Mouse (Mus musculus) stomach, embryonic 15.5 days (tissue): ENCODE measurements around the gene Slc16a3. TPM values are rescaled to one million over a fixed set of nuclear protein-coding genes. Genes with fewer than 3 reads are reported as not detected.

Experiments
- ATAC-seq: fragments of 200-750 bp; cut with Nextera tagmentation; 2 replicates; pipeline ENCODE4 v1.8.0; 2017; ENCODE audit warnings: low read depth, moderate number of reproducible peaks, moderate TSS enrichment; ENCODE audit not compliant: insufficient read depth, low FRiP score
- H3K27ac ChIP-seq: fragments of 300-500 bp; sonication (generic); 2 replicates; pipeline ENCODE4 v1.5.1; 2015; ENCODE audit warnings: mild to moderate bottlenecking, inconsistent platforms
- H3K27me3 ChIP-seq: fragments of 300-500 bp; sonication (generic); replicated peaks from 2 replicates; pipeline ENCODE4 v1.6.1; 2015; ENCODE audit warnings: inconsistent platforms
- H3K36me3 ChIP-seq: fragments of 300-500 bp; sonication (generic); 2 replicates; pipeline ENCODE4 v1.6.1; 2015; ENCODE audit warnings: inconsistent platforms
- H3K4me1 ChIP-seq: fragments of 300-500 bp; sonication (generic); 2 replicates; pipeline ENCODE4 v1.6.1; 2015; ENCODE audit warnings: inconsistent platforms
- H3K4me2 ChIP-seq: fragments of 300-500 bp; sonication (generic); 2 replicates; pipeline ENCODE4 v1.6.1; 2015; ENCODE audit warnings: mild to moderate bottlenecking, inconsistent platforms
- H3K4me3 ChIP-seq: fragments of 300-500 bp; sonication (generic); replicated peaks from 2 replicates; pipeline ENCODE4 v1.5.1; 2015; ENCODE audit warnings: inconsistent platforms
- H3K9ac ChIP-seq: fragments of 300-500 bp; sonication (generic); 2 replicates; pipeline ENCODE4 v1.6.1; 2015; ENCODE audit warnings: inconsistent platforms
- H3K9me3 ChIP-seq: fragments of 300-500 bp; sonication (generic); 2 replicates; pipeline ENCODE4 v1.6.1; 2016; ENCODE audit warnings: inconsistent platforms
- WGBS: fragments of 180-500 bp; shearing (Covaris S2); methylation state at CpG from one replicate; pipeline ENCODE4 v1.1.7; 2015; 5-methylcytosine and 5-hydroxymethylcytosine counted together
- polyA plus RNA-seq: library from polyadenylated mRNA; unstranded; fragments of >200 nt; fragmentation: Nextera tagmentation; extraction: Ambion mirVana; gene quantifications from 2 replicates; pipeline ENCODE4 v1.2.1, GENCODE M21; 2015

The Slc16a3 gene
- polyA plus RNA-seq = 57.7 and 60.4 TPM in 2 replicates

- 23% methylated on average over 12 of the region's 12 CpGs for WGBS
- H3K27ac ChIP-seq = peak within 1 kb of the TSS; percentile 56
- peak within 1 kb of the TSS; percentile 83 for H3K4me2 ChIP-seq
- H3K4me1 ChIP-seq = peaks cover 40% of the 10 kb centered on the region
- H3K9ac ChIP-seq = peak within 1 kb of the TSS; percentile 6
- no peaks in the 10 kb centered on the region for H3K9me3 ChIP-seq
- peak within 1 kb of the TSS; percentile 54 for H3K4me3 ChIP-seq
- no peaks in the 10 kb centered on the region for H3K36me3 ChIP-seq
- H3K27me3 ChIP-seq = no peaks in the 10 kb centered on the region; the same call in 1 of the 2 replicates
- ATAC-seq = no peak
These were observed at the start of gene Slc16a3 for GRCm38 (mm10) chr11:120948328-120948727. Gene Slc16a3 (plus strand): TSS chr11:120948480.

GRCm38 (mm10) chr11:120900276-120901244 lies 47.7 kb upstream of the Slc16a3 start:
- H3K27ac ChIP-seq = peak overlapping the region; percentile 57; the same call in 1 of the 2 replicates
- H3K4me3 ChIP-seq = no peak overlapping the region
- no peak overlapping the region for H3K4me2 ChIP-seq
- H3K36me3 ChIP-seq = 0 out of 2 replicates have a peak, but pooled peaks cover 3% of the 10 kb centered on the region
- H3K9ac ChIP-seq = no peak overlapping the region
- H3K27me3 ChIP-seq = no peaks in the 10 kb centered on the region
- WGBS = 73% methylated on average over 8 of the region's 8 CpGs
- H3K9me3 ChIP-seq = no peaks in the 10 kb centered on the region
- H3K4me1 ChIP-seq = no peaks in the 10 kb centered on the region
- 0 out of 2 replicates have a peak, but pooled peaks have one; percentile 57 for ATAC-seq

- H3K27ac ChIP-seq = no peak overlapping the region
- WGBS = 84% methylated on average over 21 of the region's 21 CpGs
These were observed 46.4 kb upstream of the Slc16a3 start for GRCm38 (mm10) chr11:120901729-120902486.

GRCm38 (mm10) chr11:120902487-120903142 lies 45.7 kb upstream of the Slc16a3 start:
- no peak overlapping the region for H3K9ac ChIP-seq
- WGBS = 38% methylated on average over 10 of the region's 10 CpGs

More at GRCm38 (mm10) chr11:120901729-120902486, 46.4 kb upstream of the Slc16a3 start:
- H3K9me3 ChIP-seq = no peaks in the 10 kb centered on the region
- no peaks in the 10 kb centered on the region for H3K27me3 ChIP-seq
- no peak overlapping the region for H3K4me2 ChIP-seq
- H3K36me3 ChIP-seq = 0 out of 2 replicates have a peak, but pooled peaks cover 3% of the 10 kb centered on the region
- H3K4me1 ChIP-seq = no peaks in the 10 kb centered on the region
- H3K4me3 ChIP-seq = no peak overlapping the region
- H3K9ac ChIP-seq = no peak overlapping the region
- ATAC-seq = no peak

GRCm38 (mm10) chr11:120903159-120903850 lies 45.0 kb upstream of the Slc16a3 start:
- Histone ChIP-seq H3K27ac (0 out of 2 replicates have a peak overlapping the region, but pooled peaks have one; percentile 17), H3K4me2 (no peak overlapping the region), H3K36me3 (no peaks in the 10 kb centered on the region), H3K4me1 (no peaks in the 10 kb centered on the region), H3K9ac (no peak overlapping the region), H3K27me3 (no peaks in the 10 kb centered on the region), H3K4me3 (no peak overlapping the region), H3K9me3 (no peaks in the 10 kb centered on the region)
- WGBS = 78% methylated on average over 24 of the region's 24 CpGs
- no peak for ATAC-seq

More at GRCm38 (mm10) chr11:120902487-120903142, 45.7 kb upstream of the Slc16a3 start:
- H3K4me3 ChIP-seq = no peak overlapping the region
- no peaks in the 10 kb centered on the region for H3K27me3 ChIP-seq
- H3K4me2 ChIP-seq = no peak overlapping the region
- H3K9me3 ChIP-seq = no peaks in the 10 kb centered on the region
- peak; percentile 71; the same call in 1 of the 2 replicates for ATAC-seq
- H3K36me3 ChIP-seq = 0 out of 2 replicates have a peak, but pooled peaks cover 2% of the 10 kb centered on the region
- H3K27ac ChIP-seq = 0 out of 2 replicates have a peak overlapping the region, but pooled peaks have one; percentile 22
- H3K4me1 ChIP-seq = no peaks in the 10 kb centered on the region

- no peak for ATAC-seq
- no peak overlapping the region for H3K4me2 ChIP-seq
- H3K9me3 ChIP-seq = no peaks in the 10 kb centered on the region
- WGBS = 94% methylated on average over 3 of the region's 3 CpGs
- H3K27me3 ChIP-seq = no peaks in the 10 kb centered on the region
- no peak overlapping the region for H3K9ac ChIP-seq
- H3K36me3 ChIP-seq = no peaks in the 10 kb centered on the region
- H3K27ac ChIP-seq = no peak overlapping the region
- no peaks in the 10 kb centered on the region for H3K4me1 ChIP-seq
- H3K4me3 ChIP-seq = no peak overlapping the region
These were observed 43.7 kb upstream of the Slc16a3 start for GRCm38 (mm10) chr11:120904561-120904960.

- no peaks in the 10 kb centered on the region for H3K27me3 ChIP-seq
- no peaks in the 10 kb centered on the region for H3K4me1 ChIP-seq
- no peak overlapping the region for H3K4me2 ChIP-seq
- WGBS = 10% methylated on average over 1 of the region's 1 CpGs
- H3K9ac ChIP-seq = no peak overlapping the region
- H3K36me3 ChIP-seq = no peaks in the 10 kb centered on the region
- H3K9me3 ChIP-seq = no peaks in the 10 kb centered on the region
- no peak overlapping the region for H3K27ac ChIP-seq
- 0 out of 2 replicates have a peak, but pooled peaks have one; percentile 52 for ATAC-seq
- no peak overlapping the region for H3K4me3 ChIP-seq
These were observed 42.8 kb upstream of the Slc16a3 start for GRCm38 (mm10) chr11:120905430-120905873.

GRCm38 (mm10) chr11:120913796-120914195 lies 34.5 kb upstream of the Slc16a3 start:
- H3K36me3 ChIP-seq = no peaks in the 10 kb centered on the region; the same call in 1 of the 2 replicates
- H3K9me3 ChIP-seq = no peaks in the 10 kb centered on the region
- no peak overlapping the region for H3K4me2 ChIP-seq
- 94% methylated on average over 4 of the region's 4 CpGs for WGBS
- H3K4me1 ChIP-seq = no peaks in the 10 kb centered on the region
- no peak overlapping the region for H3K9ac ChIP-seq
- H3K27ac ChIP-seq = no peak overlapping the region
- ATAC-seq = no peak
- H3K4me3 ChIP-seq = no peak overlapping the region
- no peaks in the 10 kb centered on the region for H3K27me3 ChIP-seq

GRCm38 (mm10) chr11:120916477-120916876 lies 31.8 kb upstream of the Slc16a3 start:
- Histone ChIP-seq H3K9me3 (no peaks in the 10 kb centered on the region), H3K9ac (no peak overlapping the region), H3K4me1 (no peaks in the 10 kb centered on the region), H3K27me3 (no peaks in the 10 kb centered on the region), H3K27ac (no peak overlapping the region), H3K36me3 (peaks cover 11% of the 10 kb centered on the region), H3K4me3 (no peak overlapping the region), H3K4me2 (no peak overlapping the region)
- 71% methylated on average over 3 of the region's 3 CpGs for WGBS
- ATAC-seq = no peak

- H3K36me3 ChIP-seq = peaks cover 14% of the 10 kb centered on the region
- H3K9me3 ChIP-seq = no peaks in the 10 kb centered on the region
- no peak overlapping the region for H3K27ac ChIP-seq
- H3K4me3 ChIP-seq = no peak overlapping the region
- no peaks in the 10 kb centered on the region for H3K27me3 ChIP-seq
- WGBS = 97% methylated on average over 5 of the region's 5 CpGs
- ATAC-seq = no peak
- no peaks in the 10 kb centered on the region for H3K4me1 ChIP-seq
- H3K9ac ChIP-seq = no peak overlapping the region
- H3K4me2 ChIP-seq = no peak overlapping the region
These were observed 30.5 kb upstream of the Slc16a3 start for GRCm38 (mm10) chr11:120917756-120918155.
